Mouse (Mus musculus) ES-E14 (cell line): ENCODE data around the gene Zzz3.

Experiments used
- MAFK ChIP-seq: IDR thresholded peaks from 2 replicates; pipeline ENCODE4 v1.6.1; 2014; ENCODE audit warnings: mild to moderate bottlenecking, low read depth, low read length, inconsistent platforms; ENCODE audit not compliant: insufficient read depth
- ZNF384 ChIP-seq: IDR thresholded peaks from 2 replicates; pipeline ENCODE4 v1.6.1; 2012; ENCODE audit warnings: low read depth, low read length, inconsistent platforms

- TF ChIP-seq ZNF384 (no peak), MAFK (no peak)
These were observed 51.7 kb downstream of the Zzz3 start for GRCm38 (mm10) chr3:152446966-152447365.
